Mouse (Mus musculus) lung, embryonic 15.5 days (tissue): ENCODE results near the gene Taar8b. TPM values are rescaled to one million over a fixed set of nuclear protein-coding genes. Genes with fewer than 3 reads are reported as not detected.
"Not testable (repeated sequence)": the region's sequence is repeated elsewhere in the genome, so short reads cannot be mapped to it uniquely, and the experiment has no call there.

ENCODE experiments used
- ATAC-seq: fragments of 200-750 bp; cut with Nextera tagmentation; 2 replicates; pipeline ENCODE4 v1.8.0; 2017; ENCODE audit warnings: moderate number of reproducible peaks, borderline replicate concordance; ENCODE audit not compliant: low FRiP score, low TSS enrichment; ENCODE audit errors: extremely low read depth
- H3K27ac ChIP-seq: fragments of 300-500 bp; sonication (generic); 2 replicates; pipeline ENCODE4 v1.5.1; 2015; ENCODE audit warnings: moderate library complexity, mild to moderate bottlenecking, inconsistent platforms
- H3K27me3 ChIP-seq: fragments of 300-500 bp; sonication (generic); 2 replicates; pipeline ENCODE4 v1.6.1; 2015; ENCODE audit warnings: inconsistent platforms
- H3K36me3 ChIP-seq: fragments of 300-500 bp; sonication (generic); 2 replicates; pipeline ENCODE4 v1.6.1; 2015; ENCODE audit warnings: inconsistent platforms
- H3K4me1 ChIP-seq: fragments of 300-500 bp; sonication (generic); 2 replicates; pipeline ENCODE4 v1.6.1; 2015; ENCODE audit warnings: inconsistent platforms
- H3K4me2 ChIP-seq: fragments of 300-500 bp; sonication (generic); 2 replicates; pipeline ENCODE4 v1.6.1; 2015; ENCODE audit warnings: inconsistent platforms, mild to moderate bottlenecking, moderate library complexity
- H3K4me3 ChIP-seq: fragments of 300-500 bp; sonication (generic); 2 replicates; pipeline ENCODE4 v1.5.1; 2015; ENCODE audit warnings: mild to moderate bottlenecking, inconsistent platforms
- H3K9ac ChIP-seq: fragments of 300-500 bp; sonication (generic); 2 replicates; pipeline ENCODE4 v1.6.1; 2015; ENCODE audit warnings: inconsistent platforms
- H3K9me3 ChIP-seq: fragments of 300-500 bp; sonication (generic); 2 replicates; pipeline ENCODE4 v1.6.1; 2016; ENCODE audit warnings: inconsistent platforms
- WGBS: fragments of 180-500 bp; shearing (Covaris S2); methylation state at CpG from one replicate; pipeline ENCODE4 v1.1.7; 2015; 5-methylcytosine and 5-hydroxymethylcytosine counted together
- polyA plus RNA-seq: library from polyadenylated mRNA; unstranded; fragments of >200 nt; fragmentation: Nextera tagmentation; extraction: Ambion mirVana; gene quantifications from 2 replicates; pipeline ENCODE4 v1.2.1, GENCODE M21; 2015

Taar8b gene
- polyA plus RNA-seq, 1 experiment from 2014 or later, result not detected

DNA sequence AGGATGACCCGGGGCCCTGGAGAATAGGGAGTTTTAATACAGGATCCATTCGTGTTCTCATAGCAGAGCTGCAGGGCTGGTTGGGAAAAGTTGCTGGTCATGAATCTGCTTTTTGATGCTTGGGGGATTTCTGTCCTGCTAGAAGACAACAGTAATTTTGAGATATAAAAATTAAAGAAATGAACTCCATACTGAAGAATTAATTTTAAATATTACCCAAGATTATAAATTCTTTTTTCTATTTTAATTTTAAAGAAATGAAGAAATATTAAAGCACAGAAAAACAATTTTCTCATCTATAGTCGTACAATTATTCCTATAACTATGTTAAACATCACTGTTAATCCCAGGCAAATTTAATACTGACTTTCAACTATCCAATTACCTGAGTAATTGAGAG lies 9.7 kb upstream of the Taar8b start, which contains the start of gene Taar8c:
Gene Taar8c, minus strand, starts transcription at position 101 of the 400 bp plus-strand sequence.
- H3K27ac ChIP-seq, H3K27me3 ChIP-seq, H3K4me3 ChIP-seq, H3K4me2 ChIP-seq, H3K9ac ChIP-seq, ATAC-seq, H3K4me1 ChIP-seq, H3K9me3 ChIP-seq, H3K36me3 ChIP-seq: not testable (repeated sequence)
- 71% methylated on average over 1 of the region's 3 CpGs for WGBS

DNA sequence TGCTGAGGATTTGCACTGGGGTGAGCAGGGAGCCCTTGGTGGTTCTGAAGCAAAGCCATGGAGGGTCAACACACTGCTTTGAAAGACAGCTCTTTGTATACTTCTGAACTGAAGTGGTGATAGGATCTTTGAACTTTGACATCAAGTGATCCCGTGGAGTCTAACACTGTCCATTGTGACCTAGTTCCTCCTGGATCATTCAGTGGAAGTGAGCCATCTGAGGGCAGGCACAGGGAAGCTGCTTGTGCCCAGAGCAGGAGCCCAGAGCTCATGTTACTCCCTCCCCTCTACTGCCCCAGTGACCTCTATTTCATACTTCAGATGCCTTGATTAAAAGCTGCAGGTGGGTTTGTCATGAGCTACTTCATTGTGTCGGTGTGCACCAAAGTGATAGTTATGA lies 4.9 kb upstream of the Taar8b start:
- H3K27me3 ChIP-seq, H3K4me3 ChIP-seq, H3K9ac ChIP-seq, H3K4me1 ChIP-seq, H3K36me3 ChIP-seq, ATAC-seq, H3K4me2 ChIP-seq, H3K27ac ChIP-seq, H3K9me3 ChIP-seq: not testable (repeated sequence)
- 17% methylated on average over 2 of the region's 2 CpGs for WGBS

DNA sequence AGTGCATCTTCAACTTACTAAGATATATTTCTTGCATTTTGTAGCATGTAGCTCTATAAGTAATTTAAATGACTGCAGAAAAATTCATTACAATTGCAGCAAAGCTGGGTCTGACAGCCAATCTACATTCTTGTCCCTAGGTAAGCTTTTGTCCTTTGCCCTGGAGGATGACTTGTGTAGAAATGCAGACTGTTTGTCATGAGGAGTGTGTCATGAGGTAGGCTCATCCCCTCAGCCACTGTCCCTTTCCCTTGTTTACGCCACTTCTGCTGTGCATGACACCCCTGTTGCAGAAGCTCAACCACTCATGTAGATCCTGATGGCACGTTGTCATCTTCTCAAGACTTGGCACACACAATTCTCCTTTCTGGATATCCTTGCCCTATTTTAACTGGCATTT lies 4.9 kb downstream of the Taar8b start:
- Histone ChIP-seq H3K36me3 (no peaks in the 10 kb centered on the region), H3K4me3 (no peak overlapping the region), H3K27me3 (no peaks in the 10 kb centered on the region), H3K9me3 (no peaks in the 10 kb centered on the region), H3K9ac (no peak overlapping the region), H3K4me1 (no peaks in the 10 kb centered on the region), H3K4me2 (no peak overlapping the region), H3K27ac (no peak overlapping the region)
- WGBS, result 85% methylated on average over 2 of the region's 2 CpGs
- no peak for ATAC-seq

DNA sequence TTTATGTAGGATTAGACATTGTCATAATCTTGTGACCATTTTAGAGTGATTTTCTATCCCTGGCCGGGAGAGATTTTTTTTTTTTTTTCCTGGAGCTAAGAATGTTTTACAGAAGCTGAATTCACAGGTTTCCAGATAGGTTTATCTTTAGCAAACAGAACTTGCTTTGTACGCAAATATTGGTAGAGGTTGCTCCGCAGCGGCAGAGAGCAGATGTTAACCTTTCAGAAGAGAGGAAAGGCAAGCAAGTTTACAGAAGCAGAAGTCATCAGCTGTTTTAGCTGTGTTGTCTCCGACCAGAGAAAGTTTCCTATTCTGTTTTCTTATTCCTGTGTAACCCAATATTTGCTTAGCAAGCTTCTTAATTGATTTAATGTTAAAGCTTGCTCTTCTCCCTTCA lies 5.5 kb downstream of the Taar8b start:
- H3K9ac ChIP-seq, result no peak overlapping the region
- no peak overlapping the region for H3K27ac ChIP-seq
- no peak for ATAC-seq
- no peak overlapping the region for H3K4me3 ChIP-seq
- no peaks in the 10 kb centered on the region for H3K36me3 ChIP-seq
- 47% methylated on average over 5 of the region's 5 CpGs for WGBS
- no peaks in the 10 kb centered on the region for H3K27me3 ChIP-seq
- H3K4me1 ChIP-seq, result no peaks in the 10 kb centered on the region
- H3K9me3 ChIP-seq, result no peaks in the 10 kb centered on the region
- no peak overlapping the region for H3K4me2 ChIP-seq

DNA sequence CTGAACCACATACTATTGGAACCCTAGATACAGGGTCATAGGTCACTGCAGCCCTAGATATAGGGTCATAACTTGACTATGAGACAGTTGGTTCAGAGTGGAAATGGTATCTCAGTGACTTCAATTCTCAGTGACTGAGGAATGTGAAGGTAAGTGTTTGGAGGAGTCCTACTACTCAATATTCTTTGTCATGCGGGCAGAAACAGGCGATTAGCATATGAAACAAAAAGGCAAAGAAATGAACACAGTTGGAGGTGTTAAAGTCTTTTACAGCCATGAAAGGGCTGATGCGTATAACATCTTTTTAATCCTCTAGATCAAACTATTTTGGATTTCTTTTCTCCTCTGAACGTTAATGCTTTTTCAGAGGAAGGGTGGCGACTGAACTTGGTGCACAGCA lies 6.2 kb downstream of the Taar8b start:
- WGBS, result 64% methylated on average over 5 of the region's 5 CpGs
- no peak for ATAC-seq
- Histone ChIP-seq H3K27ac (no peak overlapping the region), H3K27me3 (no peaks in the 10 kb centered on the region), H3K4me3 (no peak overlapping the region), H3K9me3 (no peaks in the 10 kb centered on the region), H3K36me3 (no peaks in the 10 kb centered on the region), H3K4me1 (no peaks in the 10 kb centered on the region), H3K4me2 (no peak overlapping the region), H3K9ac (no peak overlapping the region)

DNA sequence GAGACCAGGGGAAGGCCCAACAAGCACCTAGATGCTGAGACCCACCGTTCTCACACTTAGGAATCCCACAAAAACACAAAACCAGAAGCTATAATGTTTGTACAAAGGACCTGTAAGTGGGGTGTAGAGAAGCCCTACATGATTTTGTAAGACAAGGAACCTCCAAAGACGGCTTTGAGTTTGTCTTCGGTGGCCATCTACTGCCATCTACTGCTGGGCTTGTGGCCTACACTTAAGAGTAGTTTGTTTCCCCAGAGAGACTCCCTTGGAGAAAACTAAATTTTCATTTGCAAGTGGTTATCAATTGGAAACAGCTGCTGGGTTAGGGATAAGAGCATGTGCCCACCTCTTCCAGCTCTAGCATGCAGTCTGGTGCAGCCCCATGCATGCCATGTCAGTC lies 11.9 kb downstream of the Taar8b start:
- no peak for ATAC-seq

DNA sequence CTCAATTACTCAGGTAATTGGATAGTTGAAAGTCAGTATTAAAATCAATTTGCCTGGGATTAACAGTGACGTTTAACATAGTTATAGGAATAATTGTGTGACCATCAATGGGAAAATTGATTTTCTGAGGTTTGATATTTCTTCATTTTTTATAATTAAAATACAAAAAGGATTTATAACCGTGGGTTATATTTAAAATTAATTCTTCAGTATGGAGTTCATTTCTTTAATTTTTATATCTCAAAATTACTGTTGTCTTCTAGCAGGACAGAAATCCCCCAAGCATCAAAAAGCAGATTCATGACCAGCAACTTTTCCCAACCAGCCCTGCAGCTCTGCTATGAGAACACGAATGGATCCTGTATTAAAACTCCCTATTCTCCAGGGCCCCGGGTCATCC lies 15.9 kb downstream of the Taar8b start, which contains the start of gene Taar8a:
Gene Taar8a, plus strand, starts transcription at position 301 of the 400 bp plus-strand sequence.
- H3K4me2 ChIP-seq, H3K4me3 ChIP-seq, H3K9me3 ChIP-seq, H3K27me3 ChIP-seq, H3K27ac ChIP-seq, ATAC-seq, H3K36me3 ChIP-seq, H3K9ac ChIP-seq, H3K4me1 ChIP-seq: not testable (repeated sequence)
- WGBS, result 90% methylated on average over 2 of the region's 4 CpGs

More for the DNA sequence above, 11.9 kb downstream of the Taar8b start:
- no peaks in the 10 kb centered on the region for H3K36me3 ChIP-seq
- H3K9ac ChIP-seq, result no peak overlapping the region
- H3K27me3 ChIP-seq, result no peaks in the 10 kb centered on the region
- H3K4me1 ChIP-seq, result no peaks in the 10 kb centered on the region
- H3K27ac ChIP-seq, result no peak overlapping the region
- no peak overlapping the region for H3K4me3 ChIP-seq
- H3K9me3 ChIP-seq, result no peaks in the 10 kb centered on the region
- 26% methylated on average over 3 of the region's 3 CpGs for WGBS
- no peak overlapping the region for H3K4me2 ChIP-seq

DNA sequence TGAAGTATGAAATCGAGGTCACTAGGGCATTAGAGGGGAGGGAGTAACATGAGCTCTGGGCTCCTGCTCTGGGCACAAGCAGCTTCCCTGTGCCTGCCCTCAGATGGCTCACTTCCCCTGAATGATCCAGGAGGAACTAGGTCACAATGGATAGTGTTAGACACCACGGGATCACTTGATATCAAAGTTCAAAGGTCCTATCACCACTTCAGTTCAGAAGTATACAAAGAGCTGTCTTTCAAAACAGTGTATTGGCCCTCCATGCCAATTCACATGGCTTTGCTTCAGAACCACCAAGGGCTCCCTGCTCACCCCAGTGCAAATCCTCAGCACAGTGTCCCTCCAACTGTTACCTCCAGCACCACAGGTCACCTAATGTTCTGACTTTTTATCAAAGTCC lies 17.3 kb downstream of the Taar8b start:
- H3K4me3 ChIP-seq, H3K4me1 ChIP-seq, H3K27me3 ChIP-seq, H3K9me3 ChIP-seq, H3K9ac ChIP-seq, H3K27ac ChIP-seq, H3K36me3 ChIP-seq, H3K4me2 ChIP-seq, ATAC-seq: not testable (repeated sequence)
- 21% methylated on average over 2 of the region's 2 CpGs for WGBS

DNA sequence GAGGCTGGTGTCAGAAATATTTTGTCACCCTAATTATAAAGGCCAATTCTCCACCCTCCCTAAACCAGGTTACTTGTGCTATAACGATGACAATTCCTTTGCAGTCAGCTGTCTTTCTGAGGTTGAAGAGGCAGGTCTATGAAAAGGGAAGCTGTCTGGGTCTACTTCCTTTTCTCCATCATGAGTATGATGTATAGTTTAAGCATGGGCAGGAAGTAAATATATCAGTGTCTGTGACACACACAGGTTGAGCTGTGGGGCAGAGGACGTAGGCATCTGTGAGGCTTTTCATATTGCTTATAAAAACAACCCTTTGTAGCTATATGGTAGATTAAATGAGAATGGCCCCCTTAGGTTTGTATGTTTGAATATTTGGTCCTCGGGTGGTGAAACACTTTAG lies 33.1 kb downstream of the Taar8b start:
- H3K9me3 ChIP-seq, result no peaks in the 10 kb centered on the region
- no peaks in the 10 kb centered on the region for H3K36me3 ChIP-seq
- no peak for ATAC-seq
- H3K4me1 ChIP-seq, result no peaks in the 10 kb centered on the region
- no peak overlapping the region for H3K27ac ChIP-seq
- no peak overlapping the region for H3K9ac ChIP-seq
- H3K4me2 ChIP-seq, result no peak overlapping the region
- WGBS, result 71% methylated on average over 3 of the region's 3 CpGs
- H3K27me3 ChIP-seq, result no peaks in the 10 kb centered on the region
- H3K4me3 ChIP-seq, result no peak overlapping the region

DNA sequence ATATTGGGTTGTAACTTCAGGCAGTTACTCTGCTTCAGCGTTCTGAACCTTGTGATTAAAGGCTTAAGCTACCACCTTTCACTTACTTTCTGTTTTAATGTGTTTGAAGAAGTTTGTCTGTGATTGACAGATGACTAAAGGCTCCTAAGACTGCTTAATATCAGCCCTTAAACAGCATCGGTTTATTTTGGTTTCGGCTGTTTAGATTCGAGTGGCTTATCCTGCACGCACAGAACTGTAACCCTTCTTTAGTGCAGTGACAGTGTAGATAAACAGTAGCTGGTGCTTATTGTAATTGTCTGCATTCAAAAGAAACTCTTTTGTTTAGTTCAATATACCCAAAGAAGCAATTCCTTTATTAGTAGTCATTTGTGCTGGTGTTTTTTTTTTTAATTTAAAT lies 40.1 kb downstream of the Taar8b start:
- 42% methylated on average over 5 of the region's 5 CpGs for WGBS
- no peaks in the 10 kb centered on the region for H3K4me1 ChIP-seq
- no peak overlapping the region for H3K4me3 ChIP-seq
- no peak overlapping the region for H3K9ac ChIP-seq
- H3K9me3 ChIP-seq, result no peaks in the 10 kb centered on the region
- no peak overlapping the region for H3K4me2 ChIP-seq
- ATAC-seq, result no peak
- H3K36me3 ChIP-seq, result no peaks in the 10 kb centered on the region
- H3K27me3 ChIP-seq, result no peaks in the 10 kb centered on the region
- H3K27ac ChIP-seq, result no peak overlapping the region

DNA sequence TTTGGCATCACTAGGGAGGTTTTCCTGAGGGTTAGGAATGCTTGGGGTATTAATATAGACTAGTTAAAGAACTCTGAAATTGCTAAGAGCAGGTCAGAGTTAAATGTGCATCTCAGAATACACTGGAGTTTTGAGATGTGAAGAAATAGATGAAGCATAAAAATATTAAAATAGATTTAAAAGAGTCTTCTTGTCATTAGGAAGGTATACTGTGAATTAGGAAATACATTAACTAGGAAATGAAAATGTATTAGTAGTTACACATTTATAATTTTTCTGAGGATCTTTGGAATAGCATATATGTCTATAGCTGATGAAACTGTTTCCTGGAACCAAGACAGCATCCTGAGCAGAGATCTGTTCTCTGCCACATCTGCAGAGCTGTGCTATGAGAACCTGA lies 42.9 kb downstream of the Taar8b start, which contains the start of gene Taar7f:
Gene Taar7f, plus strand, starts transcription at position 301 of the 400 bp plus-strand sequence.
- Histone ChIP-seq H3K4me3 (no peak within 1 kb of the TSS), H3K36me3 (no peaks in the 10 kb centered on the region), H3K4me2 (no peak within 1 kb of the TSS), H3K27me3 (no peaks in the 10 kb centered on the region), H3K4me1 (no peaks in the 10 kb centered on the region), H3K9me3 (no peaks in the 10 kb centered on the region), H3K27ac (no peak within 1 kb of the TSS), H3K9ac (no peak within 1 kb of the TSS)
- no peak for ATAC-seq
